Mouse (Mus musculus) layer of hippocampus, adult 2 months (tissue): ENCODE measurements around the gene Ankrd66. TPM values are rescaled to one million over a fixed set of nuclear protein-coding genes. Genes with fewer than 3 reads are reported as not detected.
"Not testable (repeated sequence)": the region's sequence is repeated elsewhere in the genome, so short reads cannot be mapped to it uniquely, and the experiment has no call there.

Experiments
- DNase-seq, 2 experiments: peaks; one replicate each; pipeline ENCODE4 v3.0.0; 2022; ENCODE audit warnings: low spot score in 2 of 2
- H3K27ac ChIP-seq: fragments of 200-600 bp; 2 replicates; pipeline ENCODE4 v1.8.1; 2022
- H3K4me3 ChIP-seq: fragments of 200-600 bp; 2 replicates; pipeline ENCODE4 v1.8.1; 2022; ENCODE audit warnings: mild to moderate bottlenecking
- CTCF ChIP-seq: fragments of 200-600 bp; conservative IDR thresholded peaks from 2 replicates; pipeline ENCODE4 v1.8.1; 2022; ENCODE audit warnings: antibody characterized with exemption, mild to moderate bottlenecking, moderate library complexity
- total RNA-seq, 2 experiments: library from RNA; stranded (reverse); gene quantifications; 2 replicates each; pipeline ENCODE4 v1.2.3; 2021

The Ankrd66 gene
- total RNA-seq, 2 experiments from 2014 or later = 0.37 to 0.38 TPM

GRCm38 (mm10) chr17:43563192-43563987 is 20.0 kb upstream of the Ankrd66 start:
- no peak overlapping the region for H3K4me3 ChIP-seq
- DNase-seq = no peak
- no peak overlapping the region for H3K27ac ChIP-seq
- TF ChIP-seq CTCF = no peak

- no peak overlapping the region for H3K27ac ChIP-seq
- no peak overlapping the region for H3K4me3 ChIP-seq
- TF ChIP-seq CTCF = no peak
- no peak for DNase-seq
Measured at GRCm38 (mm10) chr17:43558678-43559077, 15.2 kb upstream of the Ankrd66 start.

- no peak for TF ChIP-seq CTCF
Measured at GRCm38 (mm10) chr17:43557541-43558090, 14.2 kb upstream of the Ankrd66 start.

GRCm38 (mm10) chr17:43557104-43557503 is 13.7 kb upstream of the Ankrd66 start:
- DNase-seq = no peak
- TF ChIP-seq CTCF = no peak
- H3K27ac ChIP-seq = no peak overlapping the region; the same call in 1 of the 2 replicates

More at GRCm38 (mm10) chr17:43557541-43558090, 14.2 kb upstream of the Ankrd66 start:
- DNase-seq = peak; percentile 50 to 71
- Histone ChIP-seq H3K27ac (peak overlapping the region; percentile 44; the same call in 1 of the 2 replicates), H3K4me3 (no peak overlapping the region)

GRCm38 (mm10) chr17:43554516-43555403 is 11.3 kb upstream of the Ankrd66 start:
- Histone ChIP-seq H3K27ac (no peak overlapping the region), H3K4me3 (no peak overlapping the region)
- no peak for TF ChIP-seq CTCF
- no peak for DNase-seq

More at GRCm38 (mm10) chr17:43557104-43557503, 13.7 kb upstream of the Ankrd66 start:
- no peak overlapping the region for H3K4me3 ChIP-seq

GRCm38 (mm10) chr17:43551122-43551630 is 7.7 kb upstream of the Ankrd66 start:
- no peak for TF ChIP-seq CTCF
- no peak overlapping the region for H3K27ac ChIP-seq
- H3K4me3 ChIP-seq = no peak overlapping the region
- DNase-seq = no peak

GRCm38 (mm10) chr17:43544040-43544439 is 601 bp upstream of the Ankrd66 start:
- H3K27ac ChIP-seq = no peak overlapping the region
- no peak for TF ChIP-seq CTCF
- no peak overlapping the region for H3K4me3 ChIP-seq
- no peak for DNase-seq

- no peak overlapping the region for H3K4me3 ChIP-seq
- TF ChIP-seq CTCF = no peak
- no peak overlapping the region for H3K27ac ChIP-seq
- DNase-seq = no peak
Measured at GRCm38 (mm10) chr17:43538767-43539166, 4.7 kb downstream of the Ankrd66 start.

- not testable (repeated sequence) for H3K27ac ChIP-seq, H3K4me3 ChIP-seq, DNase-seq
Measured at GRCm38 (mm10) chr17:43536841-43537240, 6.6 kb downstream of the Ankrd66 start.

- Histone ChIP-seq H3K4me3 (peak overlapping the region; percentile 12; the same call in 1 of the 2 replicates), H3K27ac (0 out of 2 replicates have a peak overlapping the region, but pooled peaks have one; percentile 28)
- peak; percentile 36 for TF ChIP-seq CTCF
- DNase-seq = peak; percentile 3 to 21
Measured at GRCm38 (mm10) chr17:43534362-43535222, 8.8 kb downstream of the Ankrd66 start.

GRCm38 (mm10) chr17:43531192-43531591 is 12.2 kb downstream of the Ankrd66 start:
- no peak overlapping the region for H3K27ac ChIP-seq
- DNase-seq = no peak
- H3K4me3 ChIP-seq = no peak overlapping the region
- TF ChIP-seq CTCF = no peak

- TF ChIP-seq CTCF = no peak
- peak in 1 of 2 experiments; percentile 19 for DNase-seq
- no peak overlapping the region for H3K4me3 ChIP-seq
Measured at GRCm38 (mm10) chr17:43530507-43530906, 12.9 kb downstream of the Ankrd66 start.

More at GRCm38 (mm10) chr17:43530507-43530906, 12.9 kb downstream of the Ankrd66 start:
- no peak overlapping the region for H3K27ac ChIP-seq
